Mouse (Mus musculus) E14TG2a.4 (cell line): ENCODE measurements around the gene Pnrc1.
A peak's percentile ranks its signal among the peaks of the same experiment; 100 is the strongest.

ENCODE experiments used
- H3K27me3 ChIP-seq: 2 replicates; pipeline ENCODE4 v1.6.1; 2014; ENCODE audit warnings: low read length, control low read depth; ENCODE audit not compliant: insufficient read depth
- H3K36me3 ChIP-seq: 2 replicates; pipeline ENCODE4 v1.6.1; 2014; ENCODE audit warnings: low read length, control low read depth; ENCODE audit not compliant: insufficient read depth
- H3K4me1 ChIP-seq: replicated peaks from 2 replicates; pipeline ENCODE4 v1.6.1; 2014; ENCODE audit warnings: low read depth, low read length, control low read depth
- H3K4me3 ChIP-seq: replicated peaks from 2 replicates; pipeline ENCODE4 v1.5.1; 2014; ENCODE audit warnings: mild to moderate bottlenecking, low read length
- H3K9me3 ChIP-seq: 2 replicates; pipeline ENCODE4 v1.6.1; 2014; ENCODE audit warnings: low read length, control low read depth
- CTCF ChIP-seq: conservative IDR thresholded peaks from 2 replicates; pipeline ENCODE4 v1.5.1; 2014; ENCODE audit warnings: low read length
- NANOG ChIP-seq: IDR thresholded peaks from 2 replicates; pipeline ENCODE4 v1.6.1; 2014; ENCODE audit warnings: borderline replicate concordance, low read length, mixed read lengths
- POU5F1 ChIP-seq: IDR thresholded peaks from 2 replicates; pipeline ENCODE4 v1.6.1; 2014; ENCODE audit warnings: low read length, borderline replicate concordance

Pnrc1 gene

DNA sequence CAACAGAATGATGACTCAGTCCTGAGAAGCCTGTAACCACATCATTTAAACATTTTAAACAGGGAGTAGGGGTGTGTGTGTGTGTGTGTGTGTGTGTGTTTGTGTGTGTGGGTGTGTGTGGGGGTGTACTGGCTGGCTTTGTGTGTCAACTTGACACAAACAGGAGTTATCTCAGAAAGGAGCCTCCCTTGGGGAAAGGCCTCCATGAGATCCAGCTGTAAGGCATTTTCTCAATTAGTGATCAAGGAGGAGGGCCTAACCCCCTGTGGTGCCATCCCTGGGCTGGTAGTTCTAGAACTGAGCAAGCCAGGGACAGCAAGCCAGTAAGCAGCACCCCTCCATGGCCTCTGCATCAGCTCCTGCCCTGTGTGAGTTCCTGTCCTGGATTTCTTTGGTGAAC, 29.7 kb downstream of the Pnrc1 start:
- no peaks in the 10 kb centered on the region for H3K9me3 ChIP-seq

DNA sequence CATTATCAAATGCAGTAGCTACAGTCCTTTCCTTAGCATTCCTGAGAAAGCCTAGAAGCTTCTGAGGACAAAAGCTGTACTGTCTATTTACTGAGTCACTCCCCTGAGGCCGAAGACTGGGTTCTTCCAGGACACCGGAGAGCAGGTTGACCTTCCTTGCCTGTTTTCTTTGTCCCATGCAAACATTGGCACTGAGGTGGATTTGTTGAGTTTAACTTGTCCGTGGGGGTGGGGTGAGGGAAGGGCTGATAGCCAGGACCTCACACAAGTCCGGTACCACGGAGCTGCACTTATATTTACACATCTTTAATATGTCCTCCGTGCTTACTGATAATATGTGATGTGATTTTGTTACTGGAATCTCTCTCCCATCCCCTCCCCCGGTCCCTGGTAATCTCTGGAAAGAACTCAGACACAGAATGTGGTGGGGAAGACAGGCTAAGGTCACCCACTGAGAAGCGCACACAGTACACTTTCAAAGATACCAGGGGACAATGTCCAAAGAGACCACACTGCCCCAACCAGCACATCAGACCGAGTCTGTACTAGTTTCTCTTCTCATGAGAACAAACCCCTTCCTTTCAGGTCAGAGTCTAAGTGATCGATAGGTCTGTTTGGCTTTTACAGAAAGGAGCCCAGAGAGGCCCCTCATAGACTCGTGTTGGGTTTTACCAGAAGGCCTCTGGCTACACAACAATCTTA, 32.5 kb downstream of the Pnrc1 start:
- H3K4me3 ChIP-seq: no peak overlapping the region
- no peaks in the 10 kb centered on the region for H3K27me3 ChIP-seq
- no peaks in the 10 kb centered on the region for H3K9me3 ChIP-seq
- TF ChIP-seq NANOG (no peak), POU5F1 (no peak), CTCF (no peak)
- no peaks in the 10 kb centered on the region for H3K36me3 ChIP-seq
- peaks cover 37% of the 10 kb centered on the region for H3K4me1 ChIP-seq

More for the DNA sequence above, 29.7 kb downstream of the Pnrc1 start:
- Histone ChIP-seq H3K4me3 (no peak overlapping the region), H3K36me3 (no peaks in the 10 kb centered on the region), H3K27me3 (no peaks in the 10 kb centered on the region), H3K4me1 (peaks cover 41% of the 10 kb centered on the region)
- TF ChIP-seq POU5F1: no peak
- no peak for TF ChIP-seq NANOG
- TF ChIP-seq CTCF: no peak

DNA sequence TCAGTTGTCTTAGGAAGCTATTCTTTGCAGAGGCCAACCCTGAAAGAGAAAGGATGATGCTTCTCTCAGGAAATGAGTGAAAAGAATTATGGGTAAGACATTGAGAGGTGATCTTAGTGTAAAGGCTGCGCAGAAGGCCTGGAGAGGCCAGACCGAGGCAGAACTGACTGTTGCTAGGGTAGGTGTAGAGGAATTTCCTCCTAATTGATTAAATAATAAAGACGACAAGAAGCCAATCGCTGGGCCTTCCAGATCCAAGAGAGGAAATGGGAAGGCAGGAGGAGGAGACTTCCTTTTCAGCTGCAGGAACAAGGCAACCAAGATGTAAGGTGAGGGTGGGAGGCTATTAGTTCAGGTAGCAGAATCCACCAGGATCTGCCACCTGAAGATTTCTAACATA, 35.3 kb downstream of the Pnrc1 start:
- Histone ChIP-seq H3K36me3 (no peaks in the 10 kb centered on the region), H3K4me3 (no peak overlapping the region), H3K27me3 (no peaks in the 10 kb centered on the region), H3K9me3 (no peaks in the 10 kb centered on the region), H3K4me1 (peaks cover 33% of the 10 kb centered on the region)
- TF ChIP-seq POU5F1: no peak
- TF ChIP-seq CTCF: no peak
- TF ChIP-seq NANOG: no peak

DNA sequence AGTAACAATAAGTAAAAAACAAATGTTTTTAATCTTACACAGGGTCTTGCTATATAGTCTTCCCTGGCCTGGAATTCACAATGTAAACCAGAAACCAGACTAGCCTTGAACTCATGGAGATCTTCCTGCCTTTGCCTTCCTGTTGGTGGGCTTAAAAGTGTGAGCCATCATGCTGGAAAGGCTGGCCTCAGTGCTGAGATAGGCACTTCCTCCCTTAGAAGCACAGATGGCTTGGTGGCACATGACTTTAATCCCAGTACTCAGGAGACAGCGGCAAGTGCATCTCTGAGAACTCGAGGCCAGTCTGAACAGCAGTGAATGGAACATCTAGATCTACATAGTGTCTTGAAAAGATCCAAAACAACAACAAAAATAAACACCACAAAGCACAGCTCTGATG, 39.1 kb downstream of the Pnrc1 start:
- peaks cover 6% of the 10 kb centered on the region for H3K36me3 ChIP-seq
- H3K27me3 ChIP-seq: no peaks in the 10 kb centered on the region
- peaks cover 45% of the 10 kb centered on the region for H3K4me1 ChIP-seq
- no peaks in the 10 kb centered on the region for H3K9me3 ChIP-seq
- TF ChIP-seq NANOG (no peak), POU5F1 (no peak), CTCF (no peak)
- H3K4me3 ChIP-seq: no peak overlapping the region

DNA sequence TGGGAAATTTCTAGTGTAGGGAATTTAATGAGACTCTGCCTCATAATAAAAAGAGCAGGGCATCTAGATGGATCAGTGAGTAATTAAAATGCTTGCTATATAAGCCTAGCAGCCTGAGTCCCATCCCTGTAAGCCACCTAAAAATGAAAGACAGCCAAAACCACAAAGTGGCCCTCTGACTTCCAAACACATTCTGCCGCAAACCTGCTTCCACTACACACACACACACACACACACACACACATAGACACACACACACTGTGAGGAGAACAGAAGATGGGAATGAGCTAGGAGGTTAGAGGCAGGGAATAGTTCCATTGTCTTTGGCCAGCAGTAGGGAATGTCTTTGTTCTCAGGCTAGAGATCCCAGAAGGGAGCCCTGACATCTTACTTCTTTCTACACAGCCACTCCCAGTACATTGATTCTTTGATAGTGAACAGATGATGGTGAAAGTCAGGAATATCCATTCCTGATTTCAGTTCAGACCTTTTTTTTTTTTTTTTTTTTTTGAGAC, 40.2 kb downstream of the Pnrc1 start:
- Histone ChIP-seq H3K27me3 (no peaks in the 10 kb centered on the region), H3K36me3 (peaks cover 17% of the 10 kb centered on the region), H3K4me3 (no peak overlapping the region), H3K4me1 (peaks cover 48% of the 10 kb centered on the region), H3K9me3 (no peaks in the 10 kb centered on the region)
- TF ChIP-seq POU5F1: no peak
- TF ChIP-seq NANOG: no peak
- no peak for TF ChIP-seq CTCF

DNA sequence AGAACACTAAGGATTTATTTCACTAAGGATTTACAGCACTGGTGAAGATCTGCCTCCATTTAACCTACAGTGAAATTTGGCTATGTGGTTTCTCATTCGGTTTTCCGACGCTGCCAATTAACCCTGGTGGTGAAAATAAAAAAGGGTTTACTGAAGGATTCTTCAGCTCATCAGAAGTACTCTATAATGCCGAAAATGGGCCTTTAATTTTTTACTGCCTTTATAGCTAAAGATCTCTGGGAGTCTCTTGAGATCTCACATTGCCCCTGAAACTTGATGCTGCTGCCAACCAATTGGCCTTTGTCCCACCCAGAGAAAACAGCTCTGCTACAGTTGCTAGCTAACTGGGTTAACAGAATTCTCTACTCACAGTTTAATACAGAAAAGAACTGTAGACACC, 41.0 kb downstream of the Pnrc1 start:
- peak overlapping the region; percentile 98 for H3K4me3 ChIP-seq
- H3K9me3 ChIP-seq: no peaks in the 10 kb centered on the region
- TF ChIP-seq CTCF (no peak), POU5F1 (no peak), NANOG (no peak)
- peaks cover 26% of the 10 kb centered on the region for H3K36me3 ChIP-seq
- no peaks in the 10 kb centered on the region for H3K27me3 ChIP-seq
- peaks cover 51% of the 10 kb centered on the region for H3K4me1 ChIP-seq

DNA sequence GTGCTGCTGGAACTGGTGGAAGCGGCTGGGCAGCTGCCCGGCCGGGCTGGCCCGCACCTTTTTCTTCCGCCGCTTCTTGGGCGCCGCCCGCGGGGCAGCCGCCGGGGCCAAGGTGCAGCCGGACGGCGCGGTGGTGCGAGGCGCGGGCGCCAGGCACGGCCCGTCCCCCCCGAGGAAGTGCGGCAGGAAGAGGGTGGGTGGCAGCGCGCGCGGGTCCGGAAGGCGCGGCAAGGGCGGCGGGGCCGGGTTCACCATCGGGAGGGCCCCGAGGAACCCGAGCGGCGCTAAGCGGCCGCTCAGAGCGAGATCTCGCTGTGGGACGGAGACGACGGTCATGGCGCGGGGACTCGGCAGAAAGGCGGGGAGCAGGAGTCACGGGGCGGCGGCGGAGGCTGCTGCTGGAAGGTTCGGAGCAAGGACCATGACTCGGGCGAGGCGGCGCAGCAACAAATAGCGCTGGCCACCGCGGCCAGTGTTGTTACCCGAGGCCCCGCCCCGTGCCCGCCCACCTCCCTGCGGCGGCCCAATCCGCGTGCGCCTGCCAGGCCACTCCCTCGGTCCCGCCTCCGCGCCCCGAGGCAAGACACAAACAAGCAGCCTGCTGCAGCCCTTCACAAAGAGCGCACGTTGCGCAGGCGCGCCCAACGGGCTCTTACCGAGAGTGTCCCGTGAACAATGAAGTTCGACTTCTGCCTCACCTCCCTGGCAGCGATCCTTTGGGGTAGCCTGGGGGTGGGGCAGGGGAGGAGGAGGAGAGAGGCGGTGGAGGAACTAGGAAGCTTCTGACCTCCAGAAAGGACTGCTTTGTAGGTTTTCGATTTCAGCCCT, 41.7 kb downstream of the Pnrc1 start:
- peaks cover 32% of the 10 kb centered on the region for H3K36me3 ChIP-seq
- peaks cover 53% of the 10 kb centered on the region for H3K4me1 ChIP-seq
- TF ChIP-seq CTCF (no peak), NANOG (no peak), POU5F1 (no peak)
- no peaks in the 10 kb centered on the region for H3K9me3 ChIP-seq
- peak overlapping the region; percentile 98 for H3K4me3 ChIP-seq
- H3K27me3 ChIP-seq: no peaks in the 10 kb centered on the region

DNA sequence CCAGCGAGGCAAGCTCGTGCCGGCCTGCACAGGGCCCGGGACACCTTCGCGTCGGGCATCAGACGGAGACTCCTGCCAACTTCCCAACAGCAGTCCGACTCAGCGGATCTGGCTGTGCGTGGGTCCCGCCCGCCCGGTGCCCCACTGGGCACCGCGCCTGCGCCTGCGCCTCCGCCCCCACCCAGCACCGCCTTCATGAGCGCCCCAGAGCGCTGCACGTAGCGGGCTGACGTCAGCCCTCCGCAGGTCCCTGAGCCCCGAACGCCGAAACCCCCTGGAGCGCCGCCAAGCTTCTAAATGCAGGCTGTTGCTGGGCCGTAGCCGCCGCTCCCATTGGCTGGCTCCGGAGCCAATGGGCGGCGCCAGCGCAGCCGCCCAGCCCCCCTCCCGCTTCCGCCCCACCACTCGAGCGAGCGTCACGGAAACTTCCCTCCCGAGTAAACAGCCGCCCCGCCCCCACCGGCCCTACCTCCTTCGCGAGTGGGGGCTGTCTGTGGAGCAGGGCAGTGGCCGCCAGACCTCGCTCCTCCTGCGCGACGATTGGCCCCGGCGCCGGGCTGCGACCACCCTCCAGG, 42.4 kb downstream of the Pnrc1 start:
- H3K36me3 ChIP-seq: peaks cover 39% of the 10 kb centered on the region
- H3K4me1 ChIP-seq: peaks cover 55% of the 10 kb centered on the region
- no peaks in the 10 kb centered on the region for H3K9me3 ChIP-seq
- peak overlapping the region; percentile 98 for H3K4me3 ChIP-seq
- no peak for TF ChIP-seq POU5F1
- TF ChIP-seq NANOG: no peak
- no peak for TF ChIP-seq CTCF
- no peaks in the 10 kb centered on the region for H3K27me3 ChIP-seq
